Mouse (Mus musculus): ENCODE measurements around the gene Gpr179.
A peak's percentile ranks its signal among the peaks of the same experiment; 100 is the strongest.

DNA sequence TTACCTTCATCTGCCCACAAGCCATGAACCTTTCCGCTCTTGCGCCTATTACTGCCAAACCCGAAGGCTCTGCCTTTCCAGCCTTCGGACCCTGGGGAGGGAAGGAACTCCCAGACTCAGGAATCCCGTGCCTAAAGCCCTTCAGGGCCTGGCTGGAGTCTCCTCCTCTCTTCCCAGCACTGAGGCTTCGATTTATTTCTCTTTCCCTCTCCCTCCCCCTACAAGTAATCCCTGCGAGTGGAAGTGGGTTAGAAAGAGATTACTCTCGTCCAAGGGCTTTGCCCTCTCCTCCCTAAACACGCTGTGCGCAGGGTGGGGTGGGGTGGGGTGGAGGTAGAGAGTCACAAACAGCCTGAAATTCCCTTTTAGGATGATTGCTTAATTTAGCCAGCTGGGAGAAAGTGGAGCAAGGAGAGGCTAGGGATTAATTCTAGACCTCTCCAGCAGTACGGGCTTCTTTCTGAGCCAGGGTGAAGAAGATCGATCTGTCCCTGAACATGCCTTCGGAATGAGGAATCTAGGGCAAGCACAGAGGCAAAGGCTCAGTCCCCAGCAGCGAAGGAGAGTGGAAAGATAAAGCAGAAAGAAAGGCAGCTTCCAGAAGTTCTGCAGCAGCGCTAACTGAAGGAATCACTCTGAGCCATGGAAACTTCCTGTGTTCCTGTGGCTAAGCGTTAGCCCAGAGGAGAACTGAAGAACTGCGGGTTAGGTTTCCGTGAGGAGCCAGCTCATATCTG, 40.8 kb downstream of the Gpr179 start:
- TF ChIP-seq EP300 (IDR thresholded peaks at IDR 0.05; ENCODE audit: low read depth), result no peak
- 0 out of 2 replicates have a peak, but pooled peaks have one; percentile 8 for TF ChIP-seq CTCF (IDR thresholded peaks at IDR 0.05; ENCODE audit: low read depth)
